Mouse (Mus musculus): ENCODE results near the gene Loxl1. TPM values are rescaled to one million over a fixed set of nuclear protein-coding genes. Genes with fewer than 3 reads are reported as not detected.

Gene Loxl1
- 10 to 100 TPM; 50.5 to 53.2 TPM for total RNA-seq (2021)
- long read RNA-seq, experiment 1, transcript Loxl1-201 (7 exons, 3,297 nt): major isoform, 50 of 53 reads
- long read RNA-seq, experiment 1, partial matches to known transcripts: 3 of 53 reads
- long read RNA-seq, experiment 1, other reads (novel, unspliced or antisense): 0 of 53 reads
- long read RNA-seq, experiment 2, transcript Loxl1-201 (7 exons, 3,297 nt): major isoform, 51 of 56 reads
- long read RNA-seq, experiment 2, partial matches to known transcripts: 2 of 56 reads
- long read RNA-seq, experiment 2, other reads (novel, unspliced or antisense): 3 of 56 reads

- intact Hi-C loops (cut with DNase I): no loop called here
- DNase-seq: peak; percentile 69 to 71
Measured at GRCm38 (mm10) chr9:58312944-58313359, at the start of gene Loxl1. TSS of gene Loxl1 (minus strand) at chr9:58313186.

GRCm38 (mm10) chr9:58361956-58362355, 49.0 kb upstream of the Loxl1 start:
- no peak for DNase-seq
- intact Hi-C loops (cut with DNase I): loop anchor here (10.0 kb wide), 1 partner anchor 327 kb away; no protein-coding TSS in a partner anchor

GRCm38 (mm10) chr9:58361373-58361772, 48.4 kb upstream of the Loxl1 start:
- intact Hi-C loops (cut with DNase I): loop anchor here (10.0 kb wide), 1 partner anchor 327 kb away; no protein-coding TSS in a partner anchor
- DNase-seq: no peak

GRCm38 (mm10) chr9:58355262-58356050, 42.5 kb upstream of the Loxl1 start:
- intact Hi-C loops (cut with DNase I): no loop called here
- DNase-seq: no peak

- intact Hi-C loops (cut with DNase I): no loop called here
- DNase-seq: no peak
Measured at GRCm38 (mm10) chr9:58354701-58355100, 41.7 kb upstream of the Loxl1 start.

GRCm38 (mm10) chr9:58353224-58353623, 40.2 kb upstream of the Loxl1 start:
- intact Hi-C loops (cut with DNase I): no loop called here

GRCm38 (mm10) chr9:58347795-58348194, 34.8 kb upstream of the Loxl1 start:
- intact Hi-C loops (cut with DNase I): no loop called here

More at GRCm38 (mm10) chr9:58353224-58353623, 40.2 kb upstream of the Loxl1 start:
- no peak for DNase-seq

GRCm38 (mm10) chr9:58346498-58346897, 33.5 kb upstream of the Loxl1 start:
- intact Hi-C loops (cut with DNase I): no loop called here

More at GRCm38 (mm10) chr9:58347795-58348194, 34.8 kb upstream of the Loxl1 start:
- DNase-seq: peak in 1 of 2 experiments; percentile 42

GRCm38 (mm10) chr9:58345963-58346362, 33.0 kb upstream of the Loxl1 start:
- DNase-seq: no peak
- intact Hi-C loops (cut with DNase I): no loop called here

More at GRCm38 (mm10) chr9:58346498-58346897, 33.5 kb upstream of the Loxl1 start:
- no peak for DNase-seq

GRCm38 (mm10) chr9:58341795-58342194, 28.8 kb upstream of the Loxl1 start:
- DNase-seq: no peak
- intact Hi-C loops (cut with DNase I): no loop called here

GRCm38 (mm10) chr9:58336650-58337281, 23.8 kb upstream of the Loxl1 start:
- no peak for DNase-seq
- intact Hi-C loops (cut with DNase I): no loop called here

- intact Hi-C loops (cut with DNase I): loop anchor here (5.0 kb wide), 1 partner anchor 206 kb away; no protein-coding TSS in a partner anchor
- DNase-seq: no peak
Measured at GRCm38 (mm10) chr9:58331276-58331675, 18.3 kb upstream of the Loxl1 start.

GRCm38 (mm10) chr9:58330293-58330692, 17.3 kb upstream of the Loxl1 start:
- DNase-seq: peak in 1 of 2 experiments; percentile 66
- intact Hi-C loops (cut with DNase I): loop anchor here (1.0 to 5.0 kb wide), 2 partner anchors 39 to 207 kb away; no protein-coding TSS in a partner anchor

GRCm38 (mm10) chr9:58327382-58327781, 14.4 kb upstream of the Loxl1 start:
- DNase-seq: no peak
- intact Hi-C loops (cut with DNase I): no loop called here

- no peak for DNase-seq
- intact Hi-C loops (cut with DNase I): no loop called here
Measured at GRCm38 (mm10) chr9:58326477-58327180, 13.6 kb upstream of the Loxl1 start.

GRCm38 (mm10) chr9:58321681-58322080, 8.7 kb upstream of the Loxl1 start:
- intact Hi-C loops (cut with DNase I): no loop called here
- no peak for DNase-seq

- no peak for DNase-seq
- intact Hi-C loops (cut with DNase I): no loop called here
Measured at GRCm38 (mm10) chr9:58318317-58318716, 5.3 kb upstream of the Loxl1 start.

GRCm38 (mm10) chr9:58317381-58317780, 4.4 kb upstream of the Loxl1 start:
- intact Hi-C loops (cut with DNase I): no loop called here
- DNase-seq: no peak

GRCm38 (mm10) chr9:58316784-58317183, 3.8 kb upstream of the Loxl1 start:
- DNase-seq: peak in 1 of 2 experiments; percentile 40
- intact Hi-C loops (cut with DNase I): no loop called here

- DNase-seq: no peak
- intact Hi-C loops (cut with DNase I): no loop called here
Measured at GRCm38 (mm10) chr9:58315850-58316249, 2.9 kb upstream of the Loxl1 start.
